Mouse (Mus musculus): ENCODE data around the gene Zfp512b.

Zfp512b gene

GRCm38 (mm10) chr2:181573961-181574360 lies 18.6 kb downstream of the Zfp512b start:
- no peak for DNase-seq (ENCODE audit: low read depth in 1 of 2, low spot score in 2 of 2)

- no peak for DNase-seq (ENCODE audit: low read depth in 1 of 2, low spot score in 2 of 2)
These were observed 19.4 kb downstream of the Zfp512b start for GRCm38 (mm10) chr2:181572921-181573920.

- DNase-seq (ENCODE audit: low read depth in 1 of 2, low spot score in 2 of 2), result no peak
These were observed 20.5 kb downstream of the Zfp512b start for GRCm38 (mm10) chr2:181571941-181572670.

- DNase-seq (ENCODE audit: low read depth in 1 of 2, low spot score in 2 of 2), result no peak
These were observed 21.5 kb downstream of the Zfp512b start for GRCm38 (mm10) chr2:181570921-181571595.

- no peak for DNase-seq (ENCODE audit: low read depth in 1 of 2, low spot score in 2 of 2)
These were observed 22.2 kb downstream of the Zfp512b start for GRCm38 (mm10) chr2:181570375-181570774.

GRCm38 (mm10) chr2:181569856-181570255 lies 22.7 kb downstream of the Zfp512b start:
- no peak for DNase-seq (ENCODE audit: low read depth in 1 of 2, low spot score in 2 of 2)

- no peak for DNase-seq (ENCODE audit: low read depth in 1 of 2, low spot score in 2 of 2)
These were observed 24.2 kb downstream of the Zfp512b start for GRCm38 (mm10) chr2:181568272-181569008.

- DNase-seq (ENCODE audit: low read depth in 1 of 2, low spot score in 2 of 2), result no peak
These were observed 25.3 kb downstream of the Zfp512b start for GRCm38 (mm10) chr2:181567338-181567737.

- no peak for DNase-seq (ENCODE audit: low read depth in 1 of 2, low spot score in 2 of 2)
These were observed 38.8 kb downstream of the Zfp512b start for GRCm38 (mm10) chr2:181553772-181554171.

GRCm38 (mm10) chr2:181550233-181550632 lies 42.4 kb downstream of the Zfp512b start:
- no peak for DNase-seq (ENCODE audit: low read depth in 1 of 2, low spot score in 2 of 2)

- no peak for DNase-seq (ENCODE audit: low read depth in 1 of 2, low spot score in 2 of 2)
These were observed 43.9 kb downstream of the Zfp512b start for GRCm38 (mm10) chr2:181548682-181549081.

GRCm38 (mm10) chr2:181548227-181548626 lies 44.4 kb downstream of the Zfp512b start:
- DNase-seq (ENCODE audit: low read depth in 1 of 2, low spot score in 2 of 2), result no peak

GRCm38 (mm10) chr2:181546142-181546541 lies 46.5 kb downstream of the Zfp512b start:
- DNase-seq (ENCODE audit: low read depth in 1 of 2, low spot score in 2 of 2), result no peak

GRCm38 (mm10) chr2:181541761-181542380 lies 50.7 kb downstream of the Zfp512b start:
- no peak for DNase-seq (ENCODE audit: low read depth in 1 of 2, low spot score in 2 of 2)

GRCm38 (mm10) chr2:181537444-181538047 lies 55.1 kb downstream of the Zfp512b start:
- DNase-seq (ENCODE audit: low read depth in 1 of 2, low spot score in 2 of 2), result no peak

GRCm38 (mm10) chr2:181536410-181536809 lies 56.2 kb downstream of the Zfp512b start:
- DNase-seq (ENCODE audit: low read depth in 1 of 2, low spot score in 2 of 2), result peak; percentile 34 to 50

GRCm38 (mm10) chr2:181532589-181532988 lies 60.0 kb downstream of the Zfp512b start:
- no peak for DNase-seq (ENCODE audit: low read depth in 1 of 2, low spot score in 2 of 2)

Data from monocyte, adult 2 months (primary cell).